Mouse (Mus musculus) limb, embryonic 12.5 days (tissue): ENCODE results near the gene Lonp2. TPM values are rescaled to one million over a fixed set of nuclear protein-coding genes. Genes with fewer than 3 reads are reported as not detected.

ENCODE experiments used
- ATAC-seq: fragments of 200-750 bp; cut with Nextera tagmentation; 2 replicates; pipeline ENCODE4 v1.8.0; 2017; ENCODE audit warnings: low read depth, moderate TSS enrichment; ENCODE audit not compliant: insufficient number of reproducible peaks, insufficient read depth, low FRiP score, low TSS enrichment
- H3K27ac ChIP-seq: fragments of 300-500 bp; sonication (generic); 2 replicates; pipeline ENCODE4 v1.5.1; 2016; ENCODE audit warnings: mild to moderate bottlenecking, moderate library complexity
- H3K27me3 ChIP-seq: fragments of 300-500 bp; sonication (generic); 2 replicates; pipeline ENCODE4 v1.6.1; 2016; ENCODE audit warnings: mild to moderate bottlenecking, moderate library complexity
- H3K36me3 ChIP-seq: fragments of 300-500 bp; sonication (generic); 2 replicates; pipeline ENCODE4 v1.6.1; 2016; ENCODE audit warnings: mild to moderate bottlenecking, moderate library complexity
- H3K4me1 ChIP-seq: fragments of 300-500 bp; sonication (generic); replicated peaks from 2 replicates; pipeline ENCODE4 v1.6.1; 2016
- H3K4me2 ChIP-seq: fragments of 300-500 bp; sonication (generic); 2 replicates; pipeline ENCODE4 v1.6.1; 2016; ENCODE audit warnings: mild to moderate bottlenecking, moderate library complexity
- H3K4me3 ChIP-seq: fragments of 300-500 bp; sonication (generic); replicated peaks from 2 replicates; pipeline ENCODE4 v1.5.1; 2016; ENCODE audit warnings: mild to moderate bottlenecking
- H3K9ac ChIP-seq: fragments of 300-500 bp; sonication (generic); replicated peaks from 2 replicates; pipeline ENCODE4 v1.6.1; 2016; ENCODE audit warnings: mild to moderate bottlenecking, moderate library complexity
- H3K9me3 ChIP-seq: fragments of 300-500 bp; sonication (generic); 2 replicates; pipeline ENCODE4 v1.6.1; 2016; ENCODE audit warnings: mild to moderate bottlenecking, moderate library complexity
- WGBS: fragments of 180-500 bp; shearing (Covaris S2); methylation state at CpG from one replicate; pipeline ENCODE4 v1.1.7; 2016; 5-methylcytosine and 5-hydroxymethylcytosine counted together
- polyA plus RNA-seq: library from polyadenylated mRNA; unstranded; fragments of >200 nt; fragmentation: Nextera tagmentation; extraction: Ambion mirVana; gene quantifications from 2 replicates; pipeline ENCODE4 v1.2.1, GENCODE M21; 2016

Lonp2 gene
- polyA plus RNA-seq, 1 experiment from 2014 or later = 61.7 TPM

GRCm38 (mm10) chr8:86593099-86593498, 30.7 kb upstream of the Lonp2 start:
- ATAC-seq = no peak
- H3K36me3 ChIP-seq = no peaks in the 10 kb centered on the region
- no peak overlapping the region for H3K4me2 ChIP-seq
- H3K27me3 ChIP-seq = no peaks in the 10 kb centered on the region
- no peaks in the 10 kb centered on the region for H3K9me3 ChIP-seq
- 63% methylated on average over 10 of the region's 10 CpGs for WGBS
- H3K4me3 ChIP-seq = no peak overlapping the region
- H3K27ac ChIP-seq = no peak overlapping the region
- H3K9ac ChIP-seq = no peak overlapping the region
- H3K4me1 ChIP-seq = no peaks in the 10 kb centered on the region

GRCm38 (mm10) chr8:86594159-86594796, 29.6 kb upstream of the Lonp2 start:
- no peak overlapping the region for H3K4me2 ChIP-seq
- no peaks in the 10 kb centered on the region for H3K9me3 ChIP-seq
- 67% methylated on average over 3 of the region's 3 CpGs for WGBS
- no peaks in the 10 kb centered on the region for H3K27me3 ChIP-seq
- no peak overlapping the region for H3K27ac ChIP-seq
- H3K4me3 ChIP-seq = no peak overlapping the region
- ATAC-seq = no peak
- no peaks in the 10 kb centered on the region for H3K4me1 ChIP-seq
- no peaks in the 10 kb centered on the region for H3K36me3 ChIP-seq
- H3K9ac ChIP-seq = no peak overlapping the region

- Histone ChIP-seq H3K9ac (no peak overlapping the region), H3K36me3 (no peaks in the 10 kb centered on the region), H3K4me1 (no peaks in the 10 kb centered on the region), H3K27me3 (no peaks in the 10 kb centered on the region), H3K9me3 (no peaks in the 10 kb centered on the region), H3K4me3 (no peak overlapping the region), H3K4me2 (no peak overlapping the region), H3K27ac (no peak overlapping the region)
- no peak for ATAC-seq
- 79% methylated on average over 5 of the region's 5 CpGs for WGBS
Observed at GRCm38 (mm10) chr8:86595671-86596070, 28.2 kb upstream of the Lonp2 start.

GRCm38 (mm10) chr8:86597681-86598080, 26.2 kb upstream of the Lonp2 start:
- Histone ChIP-seq H3K9me3 (no peaks in the 10 kb centered on the region), H3K27ac (no peak overlapping the region), H3K9ac (no peak overlapping the region), H3K36me3 (no peaks in the 10 kb centered on the region), H3K4me2 (no peak overlapping the region), H3K4me3 (no peak overlapping the region), H3K27me3 (no peaks in the 10 kb centered on the region), H3K4me1 (no peaks in the 10 kb centered on the region)
- ATAC-seq = no peak
- 88% methylated on average over 7 of the region's 7 CpGs for WGBS

- H3K4me2 ChIP-seq = no peak overlapping the region
- WGBS = 90% methylated on average over 6 of the region's 6 CpGs
- no peak for ATAC-seq
- H3K27ac ChIP-seq = no peak overlapping the region
- H3K4me3 ChIP-seq = no peak overlapping the region
- no peaks in the 10 kb centered on the region for H3K27me3 ChIP-seq
- no peaks in the 10 kb centered on the region for H3K9me3 ChIP-seq
- no peaks in the 10 kb centered on the region for H3K4me1 ChIP-seq
- H3K9ac ChIP-seq = no peak overlapping the region
- no peaks in the 10 kb centered on the region for H3K36me3 ChIP-seq
Observed at GRCm38 (mm10) chr8:86599299-86599698, 24.5 kb upstream of the Lonp2 start.

GRCm38 (mm10) chr8:86600311-86600710, 23.5 kb upstream of the Lonp2 start:
- H3K9me3 ChIP-seq = no peaks in the 10 kb centered on the region
- 77% methylated on average over 3 of the region's 3 CpGs for WGBS
- no peak overlapping the region for H3K4me3 ChIP-seq
- no peak overlapping the region for H3K4me2 ChIP-seq
- no peak overlapping the region for H3K9ac ChIP-seq
- H3K27ac ChIP-seq = no peak overlapping the region
- no peaks in the 10 kb centered on the region for H3K27me3 ChIP-seq
- H3K36me3 ChIP-seq = no peaks in the 10 kb centered on the region
- ATAC-seq = no peak
- no peaks in the 10 kb centered on the region for H3K4me1 ChIP-seq

- H3K36me3 ChIP-seq = no peaks in the 10 kb centered on the region
- H3K27me3 ChIP-seq = no peaks in the 10 kb centered on the region
- H3K27ac ChIP-seq = no peak overlapping the region
- WGBS = 53% methylated on average over 2 of the region's 2 CpGs
- H3K9ac ChIP-seq = no peak overlapping the region
- H3K9me3 ChIP-seq = no peaks in the 10 kb centered on the region
- H3K4me3 ChIP-seq = no peak overlapping the region
- no peak for ATAC-seq
- no peaks in the 10 kb centered on the region for H3K4me1 ChIP-seq
- H3K4me2 ChIP-seq = no peak overlapping the region
Observed at GRCm38 (mm10) chr8:86603174-86603573, 20.7 kb upstream of the Lonp2 start.

- no peak overlapping the region for H3K4me2 ChIP-seq
- no peaks in the 10 kb centered on the region for H3K9me3 ChIP-seq
- H3K36me3 ChIP-seq = no peaks in the 10 kb centered on the region
- H3K27ac ChIP-seq = no peak overlapping the region
- no peak for ATAC-seq
- H3K9ac ChIP-seq = no peak overlapping the region
- no peak overlapping the region for H3K4me3 ChIP-seq
- 80% methylated on average over 3 of the region's 3 CpGs for WGBS
- H3K4me1 ChIP-seq = no peaks in the 10 kb centered on the region
- no peaks in the 10 kb centered on the region for H3K27me3 ChIP-seq
Observed at GRCm38 (mm10) chr8:86604676-86605075, 19.2 kb upstream of the Lonp2 start.

- H3K9me3 ChIP-seq = peaks cover 6% of the 10 kb centered on the region; the same call in 1 of the 2 replicates
- H3K4me2 ChIP-seq = no peak overlapping the region
- no peaks in the 10 kb centered on the region for H3K4me1 ChIP-seq
- 71% methylated on average over 2 of the region's 2 CpGs for WGBS
- H3K27me3 ChIP-seq = no peaks in the 10 kb centered on the region
- ATAC-seq = no peak
- H3K9ac ChIP-seq = no peak overlapping the region
- H3K27ac ChIP-seq = no peak overlapping the region
- H3K36me3 ChIP-seq = no peaks in the 10 kb centered on the region
- no peak overlapping the region for H3K4me3 ChIP-seq
Observed at GRCm38 (mm10) chr8:86613798-86614197, 10.0 kb upstream of the Lonp2 start.

- no peaks in the 10 kb centered on the region for H3K36me3 ChIP-seq
- ATAC-seq = no peak
- WGBS = 84% methylated on average over 6 of the region's 6 CpGs
Observed at GRCm38 (mm10) chr8:86615095-86615769, 8.6 kb upstream of the Lonp2 start.

GRCm38 (mm10) chr8:86617759-86618387, 6.0 kb upstream of the Lonp2 start:
- no peak for ATAC-seq
- no peaks in the 10 kb centered on the region for H3K4me1 ChIP-seq
- 74% methylated on average over 7 of the region's 7 CpGs for WGBS
- no peak overlapping the region for H3K4me3 ChIP-seq
- H3K9ac ChIP-seq = no peak overlapping the region
- no peak overlapping the region for H3K27ac ChIP-seq
- H3K27me3 ChIP-seq = no peaks in the 10 kb centered on the region
- H3K9me3 ChIP-seq = no peaks in the 10 kb centered on the region
- no peak overlapping the region for H3K4me2 ChIP-seq
- no peaks in the 10 kb centered on the region for H3K36me3 ChIP-seq

More at GRCm38 (mm10) chr8:86615095-86615769, 8.6 kb upstream of the Lonp2 start:
- Histone ChIP-seq H3K4me3 (no peak overlapping the region), H3K27ac (no peak overlapping the region), H3K4me2 (no peak overlapping the region), H3K9me3 (peaks cover 6% of the 10 kb centered on the region; the same call in 1 of the 2 replicates), H3K27me3 (no peaks in the 10 kb centered on the region), H3K9ac (no peak overlapping the region), H3K4me1 (no peaks in the 10 kb centered on the region)
